Mouse (Mus musculus) cerebral cortex, adult 2 months (tissue): ENCODE results near the gene Gm17581.

Experiments
- WGBS: fragments of 180-500 bp; shearing (Covaris S2); methylation state at CpG from one replicate; pipeline ENCODE4 v1.1.7; 2018; 5-methylcytosine and 5-hydroxymethylcytosine counted together

The Gm17581 gene

GRCm38 (mm10) chr2:155737803-155738202 is 2.1 kb upstream of the Gm17581 start:
- 75% methylated on average over 9 of the region's 9 CpGs for WGBS

DNA sequence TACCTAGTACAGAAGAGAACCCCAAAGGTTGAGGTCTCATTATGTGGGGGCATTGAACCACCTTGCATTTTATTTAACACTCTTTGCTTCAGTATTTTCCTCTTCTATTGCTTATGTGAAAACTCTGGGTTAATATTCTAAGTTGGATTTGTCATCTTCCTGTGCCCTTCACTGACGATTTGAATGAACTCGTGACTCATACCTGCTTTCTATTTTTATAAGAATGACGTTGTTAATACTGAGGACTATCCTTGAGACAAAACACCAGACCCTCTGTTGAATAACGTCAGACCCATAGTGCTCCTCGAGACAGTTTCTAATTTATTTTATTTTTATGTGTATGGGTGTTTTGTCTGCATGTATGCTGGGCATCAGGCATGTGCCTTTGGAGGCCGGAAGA is 1.3 kb upstream of the Gm17581 start:
- 80% methylated on average over 6 of the region's 6 CpGs for WGBS

- WGBS: 80% methylated on average over 5 of the region's 5 CpGs
These were observed 586 bp downstream of the Gm17581 start for GRCm38 (mm10) chr2:155735080-155735479.

DNA sequence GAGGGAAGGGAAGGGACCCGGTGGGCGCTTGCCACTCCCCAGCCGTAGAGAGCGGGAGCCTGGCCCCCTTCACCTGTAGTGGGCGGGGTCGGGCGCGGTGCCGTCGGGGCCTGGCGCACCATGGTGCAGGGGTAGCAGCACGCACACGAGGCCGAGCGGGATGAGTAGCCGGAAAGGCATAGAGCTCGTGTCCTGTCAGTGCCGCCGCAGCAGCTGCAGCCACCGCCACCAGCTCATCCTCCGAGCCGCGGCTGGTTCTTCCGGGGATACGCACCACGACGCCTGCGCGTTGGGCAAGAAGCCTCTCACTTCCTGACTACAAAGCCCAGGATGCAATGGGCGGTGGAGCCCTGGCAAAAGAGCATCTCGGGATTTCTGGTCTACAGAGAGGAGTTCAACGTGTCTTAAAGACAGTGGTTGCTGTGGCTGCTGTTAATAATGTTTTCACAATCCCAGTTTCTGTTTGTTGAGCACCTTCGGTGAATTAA is 6.5 kb downstream of the Gm17581 start, which contains the start of gene Edem2:
Gene Edem2 (minus strand): TSS at position 318 of the 488 bp plus-strand sequence.
- WGBS: 1% methylated on average over 33 of the region's 33 CpGs

DNA sequence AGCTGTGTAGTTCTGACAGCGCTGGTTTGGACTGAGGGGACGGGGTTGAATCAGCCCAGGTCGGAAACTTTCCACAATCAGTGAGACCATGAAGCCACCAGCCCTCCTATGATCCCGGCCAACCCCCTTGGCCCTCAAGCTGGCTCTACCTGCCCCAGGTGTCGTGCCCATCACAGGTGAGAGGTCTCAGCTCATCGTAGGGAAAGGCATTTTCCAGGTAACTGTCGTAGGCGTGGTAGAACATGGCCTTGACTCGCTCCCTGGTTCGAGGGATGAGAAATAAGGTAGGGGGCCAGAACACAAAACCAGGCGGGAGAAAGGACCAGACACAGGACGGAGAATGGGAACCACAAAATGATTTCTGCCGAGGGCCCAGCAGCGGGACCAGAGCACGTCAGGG is 6.9 kb downstream of the Gm17581 start:
- 5% methylated on average over 15 of the region's 15 CpGs for WGBS

- WGBS: 66% methylated on average over 7 of the region's 7 CpGs
These were observed 7.8 kb downstream of the Gm17581 start for GRCm38 (mm10) chr2:155727764-155728395.

GRCm38 (mm10) chr2:155726302-155726701 is 9.4 kb downstream of the Gm17581 start:
- 73% methylated on average over 7 of the region's 7 CpGs for WGBS

GRCm38 (mm10) chr2:155724526-155724925 is 11.1 kb downstream of the Gm17581 start:
- WGBS: 87% methylated on average over 6 of the region's 6 CpGs

DNA sequence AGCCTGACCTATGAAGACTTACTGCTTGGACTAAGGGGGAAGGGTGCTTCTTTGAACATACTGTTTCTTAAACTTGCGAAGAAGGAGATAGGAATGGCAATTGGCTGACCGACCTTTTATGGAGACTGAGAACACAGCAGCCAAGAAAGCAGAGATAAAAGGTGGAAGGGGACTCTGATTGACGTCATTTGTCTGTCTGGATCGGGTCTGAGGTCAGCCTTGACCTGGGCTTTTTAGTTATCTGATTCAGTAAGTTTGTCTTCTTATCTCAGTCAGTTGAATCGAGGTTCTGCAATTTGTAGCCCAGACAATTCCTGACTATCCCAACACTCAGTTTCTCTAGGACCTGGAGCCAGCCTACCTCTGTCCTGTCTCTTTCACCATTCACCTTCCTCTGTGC is 11.6 kb downstream of the Gm17581 start:
- WGBS: 89% methylated on average over 5 of the region's 5 CpGs

DNA sequence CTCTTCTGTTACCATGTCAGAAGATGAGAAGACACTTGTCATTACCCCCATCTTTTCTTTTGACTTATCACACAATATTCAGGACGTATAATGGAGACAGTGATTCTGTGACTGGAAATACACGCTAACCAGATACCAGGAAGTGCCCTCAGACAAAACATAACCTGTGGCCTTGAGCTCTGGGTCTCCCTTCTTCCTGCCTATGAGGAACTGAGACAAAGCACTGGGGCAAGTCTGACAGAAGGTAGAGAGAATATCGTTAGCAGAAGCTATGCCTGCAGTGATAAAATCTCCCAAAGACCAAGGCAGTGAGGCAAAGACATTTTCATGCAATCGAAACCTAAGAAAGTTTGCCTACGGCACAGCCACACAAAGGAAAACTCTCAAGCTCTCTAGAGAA is 15.1 kb downstream of the Gm17581 start:
- WGBS: 81% methylated on average over 5 of the region's 5 CpGs

GRCm38 (mm10) chr2:155717082-155717990 is 18.3 kb downstream of the Gm17581 start:
- 91% methylated on average over 12 of the region's 12 CpGs for WGBS

DNA sequence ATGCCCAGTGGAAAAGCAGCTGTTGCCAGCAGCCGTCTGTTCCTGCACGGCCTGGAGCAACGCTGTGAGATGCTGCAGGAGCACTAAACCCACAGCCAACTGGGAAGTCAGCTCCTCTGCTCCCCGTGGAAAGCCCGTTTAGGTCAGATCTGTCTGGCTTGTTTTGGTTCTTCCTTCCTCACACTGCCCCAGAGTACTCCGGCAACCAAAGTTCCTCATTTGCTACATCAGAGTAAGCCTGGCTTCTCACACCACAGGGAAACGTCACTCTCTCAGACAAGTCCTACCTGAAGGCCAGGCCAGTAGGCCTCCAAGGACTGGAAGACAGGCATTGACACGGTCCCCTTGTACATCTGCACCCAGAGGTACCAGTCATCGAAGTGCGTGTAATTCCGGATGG is 25.1 kb downstream of the Gm17581 start:
- WGBS: 88% methylated on average over 11 of the region's 11 CpGs

- WGBS: 53% methylated on average over 4 of the region's 4 CpGs
These were observed 28.4 kb downstream of the Gm17581 start for GRCm38 (mm10) chr2:155707251-155707650.

GRCm38 (mm10) chr2:155703630-155704029 is 32.0 kb downstream of the Gm17581 start:
- 49% methylated on average over 4 of the region's 4 CpGs for WGBS

DNA sequence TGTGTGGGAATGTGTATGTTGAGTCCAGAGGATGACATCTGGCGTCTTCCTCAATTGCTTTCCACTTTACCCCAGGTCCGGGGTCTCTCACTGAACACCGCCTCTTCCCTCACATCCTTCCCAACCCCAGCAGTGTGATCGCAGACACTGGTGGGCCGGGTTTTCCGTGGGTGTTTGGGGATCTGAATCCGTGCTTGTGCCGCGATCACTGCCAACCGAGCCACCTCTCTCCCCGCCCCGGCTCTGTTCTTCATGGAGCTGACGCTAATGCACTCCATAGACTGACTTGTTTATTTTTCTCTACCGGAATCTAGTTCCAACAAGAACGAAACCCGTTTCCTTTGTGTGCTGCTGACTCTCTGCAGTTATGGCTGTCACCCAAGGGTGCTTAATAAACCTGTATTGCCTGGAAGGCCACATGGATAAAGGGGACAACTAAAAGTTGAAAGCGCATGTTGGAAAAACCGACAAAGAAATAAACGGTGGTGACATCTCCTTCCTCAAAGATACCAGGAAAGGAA is 34.2 kb downstream of the Gm17581 start:
- WGBS: 79% methylated on average over 19 of the region's 19 CpGs

DNA sequence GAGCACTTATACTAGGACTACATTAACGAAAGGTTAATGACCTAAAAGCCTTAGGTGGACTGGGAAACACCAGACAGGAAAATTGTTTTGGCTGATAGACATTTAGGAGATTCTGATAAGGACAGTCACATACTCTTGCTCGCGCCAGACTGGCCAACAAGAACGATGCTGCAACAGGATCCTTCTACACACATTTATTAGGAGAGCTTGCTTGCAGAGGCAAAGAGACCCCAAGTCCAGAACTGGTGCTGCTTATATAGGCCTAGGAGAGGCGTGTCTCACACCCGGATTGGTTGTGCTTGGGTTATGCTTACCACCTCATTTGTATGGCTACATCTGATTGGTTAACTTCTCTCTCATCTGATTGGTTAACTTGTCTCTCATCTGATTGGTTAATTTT is 37.2 kb downstream of the Gm17581 start:
- 96% methylated on average over 6 of the region's 6 CpGs for WGBS

- WGBS: 79% methylated on average over 7 of the region's 7 CpGs
These were observed 38.8 kb downstream of the Gm17581 start for GRCm38 (mm10) chr2:155696851-155697250.

- 17% methylated on average over 7 of the region's 7 CpGs for WGBS
These were observed 39.5 kb downstream of the Gm17581 start for GRCm38 (mm10) chr2:155696091-155696558.

- WGBS: 85% methylated on average over 3 of the region's 3 CpGs
These were observed 40.4 kb downstream of the Gm17581 start for GRCm38 (mm10) chr2:155695316-155695715.

DNA sequence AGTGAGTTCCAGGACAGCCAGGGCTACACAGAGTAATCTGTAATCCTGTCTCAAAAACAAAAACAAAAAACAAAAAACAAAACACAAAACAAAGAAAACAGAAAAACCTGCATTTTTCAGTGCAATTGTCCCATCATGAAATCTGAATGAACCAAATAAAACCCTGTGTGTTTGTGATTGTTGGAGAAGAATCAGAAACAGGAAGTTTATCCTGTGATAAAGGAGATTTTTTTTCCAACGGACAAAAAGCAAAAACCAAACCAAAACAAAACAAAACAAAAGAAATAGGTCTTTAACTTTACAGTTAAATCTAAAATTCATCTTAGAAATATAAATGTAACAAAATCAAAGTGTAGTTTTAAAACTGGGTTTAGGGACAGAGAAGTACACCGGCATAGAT is 41.1 kb downstream of the Gm17581 start:
- WGBS: 53% methylated on average over 2 of the region's 2 CpGs

GRCm38 (mm10) chr2:155693136-155693535 is 42.5 kb downstream of the Gm17581 start:
- WGBS: 81% methylated on average over 4 of the region's 4 CpGs

- WGBS: under 1% methylated on average over 69 of the region's 72 CpGs
These were observed 43.8 kb downstream of the Gm17581 start, which contains the start of gene Trpc4ap for GRCm38 (mm10) chr2:155691723-155692493. TSS of gene Trpc4ap (minus strand) at chr2:155692384.
